Mouse (Mus musculus) erythroblast, embryonic 14.5 days (primary cell): ENCODE results near the gene Galr3. TPM values are rescaled to one million over a fixed set of nuclear protein-coding genes. Genes with fewer than 3 reads are reported as not detected.

Experiments used
- H3K27me3 ChIP-seq: 2 replicates; pipeline ENCODE4 v1.6.1; 2012; ENCODE audit warnings: inconsistent platforms; ENCODE audit not compliant: control insufficient read depth
- H3K36me3 ChIP-seq: 2 replicates; pipeline ENCODE4 v1.6.1; 2012; ENCODE audit warnings: mild to moderate bottlenecking, inconsistent platforms; ENCODE audit not compliant: control insufficient read depth
- H3K4me1 ChIP-seq: 2 replicates; pipeline ENCODE4 v1.6.1; 2012; ENCODE audit warnings: inconsistent platforms; ENCODE audit not compliant: control insufficient read depth
- H3K4me3 ChIP-seq: replicated peaks from 2 replicates; pipeline ENCODE3; 2012; ENCODE audit warnings: moderate library complexity, mild to moderate bottlenecking, inconsistent platforms
- H3K9me3 ChIP-seq: 2 replicates; pipeline ENCODE4 v1.6.1; 2012; ENCODE audit warnings: low read length, inconsistent platforms, mixed read lengths; ENCODE audit not compliant: control insufficient read depth
- GATA1 ChIP-seq: IDR thresholded peaks from 2 replicates; pipeline ENCODE4 v1.6.1; 2012; ENCODE audit warnings: low read length, inconsistent platforms, mixed read lengths
- TAL1 ChIP-seq: IDR thresholded peaks from 3 replicates; pipeline ENCODE4 v1.6.1; 2012; ENCODE audit warnings: low read length, inconsistent platforms, mixed read lengths
- polyA plus RNA-seq: library from polyadenylated mRNA; stranded (reverse); fragments of >175 nt; gene quantifications from 2 replicates; pipeline ENCODE4 v1.2.3, GENCODE M21; 2012

Gene Galr3
- polyA plus RNA-seq, 1 experiment: not detected

DNA sequence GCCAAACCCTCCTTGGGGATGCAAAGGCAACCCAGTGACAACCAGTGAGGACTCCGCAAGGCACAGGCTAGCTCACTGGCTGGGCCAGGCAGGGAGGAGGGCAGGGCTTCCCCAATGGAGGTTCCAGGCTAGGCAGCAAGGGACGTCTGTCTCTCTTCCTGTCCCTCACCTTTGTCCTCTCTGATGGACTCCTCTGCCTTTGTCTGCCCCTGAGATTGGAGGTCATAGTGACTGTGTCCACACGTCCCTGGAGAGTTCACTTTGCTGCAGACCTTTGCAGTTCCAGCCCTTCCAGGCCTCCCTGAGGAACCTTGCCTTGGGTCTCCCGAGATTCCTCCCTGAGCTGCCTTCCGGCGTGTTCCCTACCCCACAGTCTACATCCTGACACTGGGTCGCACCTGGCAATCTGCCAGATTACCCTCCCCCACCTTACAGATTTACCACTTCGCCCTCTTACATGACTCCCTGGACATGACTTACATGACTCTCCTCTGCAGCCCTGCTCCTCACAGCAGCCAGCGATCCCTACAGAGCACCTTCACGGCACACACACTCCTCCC lies 18.9 kb upstream of the Galr3 start:
- Histone ChIP-seq H3K4me1 (peaks cover 6% of the 10 kb centered on the region), H3K9me3 (peaks cover 3% of the 10 kb centered on the region; the same call in 1 of the 2 replicates), H3K4me3 (no peak overlapping the region), H3K27me3 (peaks cover 51% of the 10 kb centered on the region), H3K36me3 (no peaks in the 10 kb centered on the region)
- no peak for TF ChIP-seq TAL1
- no peak for TF ChIP-seq GATA1

DNA sequence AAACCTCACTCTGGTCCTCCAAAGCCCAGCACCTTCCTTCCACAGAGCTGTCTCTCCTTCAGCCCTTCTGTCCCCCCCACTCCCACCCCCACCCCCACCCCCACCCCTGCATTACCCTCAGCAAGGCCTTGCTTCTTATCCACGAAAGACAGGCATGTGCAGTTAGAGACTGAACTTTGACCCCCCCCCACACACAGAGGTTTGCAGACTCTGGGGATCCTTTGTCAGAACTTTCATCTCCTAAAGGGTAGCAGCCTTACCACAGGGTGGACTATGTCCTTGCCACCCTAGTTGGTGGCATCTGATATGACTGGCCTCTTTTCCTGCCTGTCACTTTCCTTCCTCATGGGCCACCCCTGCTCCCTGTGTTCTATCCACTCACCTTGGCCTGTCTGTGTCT lies 18.3 kb upstream of the Galr3 start:
- Histone ChIP-seq H3K4me3 (no peak overlapping the region), H3K9me3 (peaks cover 5% of the 10 kb centered on the region; the same call in 1 of the 2 replicates), H3K4me1 (peaks cover 12% of the 10 kb centered on the region), H3K36me3 (no peaks in the 10 kb centered on the region), H3K27me3 (peaks cover 57% of the 10 kb centered on the region)
- no peak for TF ChIP-seq GATA1
- TF ChIP-seq TAL1: no peak

DNA sequence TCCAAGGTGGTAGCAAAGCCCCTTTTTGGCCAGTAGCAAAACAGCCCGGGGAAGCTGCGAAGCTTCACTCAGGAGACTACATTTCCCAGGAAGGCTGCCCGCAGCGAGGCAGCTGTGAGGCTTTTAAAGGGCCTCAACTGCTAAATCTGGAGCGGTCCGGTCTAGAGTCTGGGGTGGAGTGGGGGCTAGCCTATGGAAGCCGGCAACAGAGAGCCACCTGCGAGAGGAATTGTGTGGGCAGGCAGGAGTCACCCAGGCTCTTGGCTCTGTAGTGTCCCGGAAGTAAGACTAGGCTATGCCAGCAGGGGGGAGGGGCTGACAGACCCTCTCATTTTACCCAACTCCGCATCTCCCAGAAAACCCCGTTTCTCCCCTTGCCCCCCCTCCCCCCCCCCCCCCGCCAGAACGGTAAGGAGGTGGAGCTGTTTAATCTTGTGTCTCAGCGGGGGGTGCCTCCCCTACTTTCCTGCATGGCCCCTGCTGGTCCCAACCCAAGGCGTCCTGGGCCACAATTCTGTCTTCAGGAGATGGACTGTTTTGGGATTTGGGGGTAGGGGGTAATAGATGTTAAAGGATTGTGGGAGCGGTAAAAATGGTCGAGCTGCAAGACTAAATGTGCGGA lies 15.9 kb upstream of the Galr3 start:
- no peak for TF ChIP-seq TAL1
- TF ChIP-seq GATA1: no peak
- Histone ChIP-seq H3K36me3 (no peaks in the 10 kb centered on the region), H3K9me3 (peaks cover 15% of the 10 kb centered on the region; the same call in 1 of the 2 replicates), H3K4me3 (no peak overlapping the region), H3K27me3 (peaks cover 82% of the 10 kb centered on the region), H3K4me1 (peaks cover 34% of the 10 kb centered on the region)

DNA sequence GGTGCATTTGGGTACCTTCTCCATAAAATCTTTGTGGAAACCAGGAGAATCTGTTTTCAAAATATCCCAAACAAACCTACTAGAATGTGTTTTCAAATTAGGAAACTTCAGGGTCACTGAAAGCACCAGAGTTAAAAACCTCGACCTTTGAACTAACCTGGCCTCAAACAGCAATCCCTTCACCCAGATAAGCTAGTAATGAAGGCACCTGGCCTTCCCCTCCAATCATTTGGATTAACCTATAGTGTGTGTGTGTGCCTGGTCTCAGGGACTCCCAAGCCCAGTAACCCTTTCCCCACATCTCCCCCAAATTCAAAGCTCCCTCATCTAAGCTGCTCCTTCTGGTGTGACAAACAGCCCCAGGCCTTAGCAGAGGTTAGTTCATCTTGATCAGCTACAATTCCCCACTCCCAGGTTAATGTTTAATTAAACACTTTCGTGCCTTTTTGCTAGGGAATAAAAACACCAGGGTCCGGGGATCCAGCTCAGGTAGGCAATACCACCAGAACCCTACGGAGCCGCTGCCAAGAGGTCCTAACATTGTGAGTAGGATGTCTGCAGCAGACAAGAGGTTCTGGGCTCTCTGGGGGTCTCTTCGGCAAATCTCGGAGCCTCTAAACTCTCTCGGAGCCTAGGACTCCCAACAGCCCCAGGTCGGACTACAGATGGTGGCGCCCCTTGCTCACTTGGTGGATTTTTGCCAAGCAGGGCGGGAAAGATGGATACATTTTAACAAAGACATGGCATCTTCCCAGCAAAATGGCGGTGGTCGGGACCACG lies 15.0 kb upstream of the Galr3 start:
- Histone ChIP-seq H3K9me3 (peaks cover 17% of the 10 kb centered on the region; the same call in 1 of the 2 replicates), H3K4me1 (peaks cover 39% of the 10 kb centered on the region), H3K27me3 (peaks cover 91% of the 10 kb centered on the region), H3K4me3 (peak overlapping the region; percentile 67), H3K36me3 (no peaks in the 10 kb centered on the region)
- TF ChIP-seq GATA1 (no peak), TAL1 (no peak)

DNA sequence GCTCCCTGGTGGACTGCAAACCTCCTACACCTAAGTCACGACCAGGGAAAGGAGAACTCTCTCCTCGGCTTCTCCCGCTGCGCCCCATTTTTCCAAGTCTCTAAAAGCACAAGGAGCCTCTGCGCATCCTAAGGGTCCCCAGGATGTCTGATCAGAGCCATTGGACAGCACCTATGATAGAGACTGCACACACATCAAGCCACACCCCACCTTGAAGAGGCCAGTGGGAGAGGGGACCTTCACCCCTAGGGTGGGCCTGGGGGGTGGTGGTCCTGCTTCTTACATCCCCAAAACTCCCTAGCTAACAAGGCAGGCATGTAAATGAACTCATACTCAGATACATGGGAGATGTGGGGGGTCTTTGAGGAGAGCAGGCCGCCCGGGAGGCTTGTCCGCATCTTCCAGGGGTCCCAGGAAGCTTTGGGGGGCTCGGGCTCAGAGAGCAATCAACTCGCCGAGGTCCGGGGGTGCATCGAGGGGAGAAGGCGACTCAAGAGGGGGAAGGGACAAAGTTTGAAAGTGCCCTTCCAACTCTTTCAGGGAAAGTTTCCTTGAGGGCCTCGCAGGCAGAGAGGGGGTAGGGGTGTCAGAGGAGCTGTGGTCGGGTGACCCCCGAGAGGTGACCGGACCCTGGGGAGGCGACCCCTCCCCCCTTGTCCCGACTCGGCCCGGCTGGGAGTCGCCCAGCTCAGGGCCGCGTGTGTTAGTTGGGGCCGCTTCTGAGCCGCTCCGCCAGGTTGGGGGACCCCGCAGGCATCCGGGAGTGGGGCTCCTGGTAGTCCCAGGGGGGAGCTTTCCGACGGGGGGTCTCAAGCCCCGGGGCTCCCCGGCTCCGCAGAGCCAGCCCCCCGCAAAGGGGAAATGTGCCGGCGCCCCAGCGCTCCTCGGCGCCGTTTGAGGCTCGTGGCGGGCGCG lies 14.1 kb upstream of the Galr3 start:
- peaks cover 94% of the 10 kb centered on the region for H3K27me3 ChIP-seq
- H3K9me3 ChIP-seq: peaks cover 17% of the 10 kb centered on the region; the same call in 1 of the 2 replicates
- no peaks in the 10 kb centered on the region for H3K36me3 ChIP-seq
- peaks cover 39% of the 10 kb centered on the region for H3K4me1 ChIP-seq
- TF ChIP-seq GATA1 (no peak), TAL1 (no peak)
- H3K4me3 ChIP-seq: peak overlapping the region; percentile 67

DNA sequence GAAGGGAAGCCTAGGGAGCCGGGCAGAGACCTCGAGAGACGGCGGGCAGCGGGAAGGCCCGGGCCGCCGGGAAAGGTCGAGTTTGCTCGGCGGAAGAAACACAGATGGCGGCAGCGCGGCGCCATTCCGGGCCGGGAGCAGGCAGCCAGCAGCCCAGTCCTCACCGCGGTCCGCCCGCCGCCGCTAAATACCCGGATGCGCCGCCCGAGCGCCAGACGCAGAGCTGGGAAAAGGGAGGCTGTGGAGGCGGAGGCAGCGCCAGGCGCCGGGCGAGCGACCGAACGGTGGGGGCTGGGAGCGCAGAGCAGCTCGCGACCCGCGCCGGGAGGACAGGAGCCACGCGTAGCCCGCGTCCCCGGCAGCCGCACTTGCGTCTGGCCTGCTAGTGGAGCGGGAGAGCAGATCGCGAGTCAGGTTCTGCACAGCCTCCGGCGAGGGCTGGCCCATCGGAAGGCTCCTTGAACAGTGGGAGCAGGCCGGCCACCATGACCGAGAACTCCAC lies 13.4 kb upstream of the Galr3 start, which contains the start of gene H1f0:
H1f0 (plus strand) TSS at position 214 of the 502 bp plus-strand sequence.
- no peaks in the 10 kb centered on the region for H3K36me3 ChIP-seq
- H3K9me3 ChIP-seq: peaks cover 17% of the 10 kb centered on the region; the same call in 1 of the 2 replicates
- no peak for TF ChIP-seq GATA1
- no peak for TF ChIP-seq TAL1
- peak within 1 kb of the TSS; percentile 67 for H3K4me3 ChIP-seq
- H3K4me1 ChIP-seq: peaks cover 39% of the 10 kb centered on the region
- H3K27me3 ChIP-seq: peaks cover 90% of the 10 kb centered on the region

DNA sequence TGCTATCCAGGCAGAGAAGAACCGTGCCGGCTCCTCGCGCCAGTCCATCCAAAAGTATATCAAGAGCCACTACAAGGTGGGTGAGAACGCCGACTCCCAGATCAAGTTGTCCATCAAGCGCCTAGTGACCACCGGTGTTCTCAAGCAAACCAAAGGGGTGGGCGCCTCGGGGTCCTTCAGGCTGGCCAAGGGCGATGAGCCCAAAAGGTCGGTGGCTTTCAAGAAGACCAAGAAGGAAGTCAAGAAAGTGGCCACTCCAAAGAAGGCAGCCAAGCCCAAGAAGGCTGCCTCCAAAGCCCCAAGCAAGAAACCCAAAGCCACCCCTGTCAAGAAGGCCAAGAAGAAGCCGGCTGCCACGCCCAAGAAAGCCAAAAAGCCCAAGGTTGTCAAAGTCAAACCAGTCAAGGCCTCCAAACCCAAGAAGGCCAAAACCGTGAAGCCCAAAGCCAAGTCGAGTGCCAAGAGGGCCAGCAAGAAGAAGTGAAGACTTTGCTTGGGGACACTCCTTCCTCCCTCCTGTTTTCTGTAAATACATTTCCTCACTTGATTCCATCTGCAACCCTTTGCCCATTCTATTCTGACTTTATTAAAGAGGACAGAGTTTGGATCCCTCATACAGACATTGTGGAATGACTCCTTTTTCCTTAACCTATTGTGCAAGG lies 12.7 kb upstream of the Galr3 start:
- peaks cover 39% of the 10 kb centered on the region for H3K4me1 ChIP-seq

More for the DNA sequence above, 12.7 kb upstream of the Galr3 start:
- no peaks in the 10 kb centered on the region for H3K36me3 ChIP-seq
- H3K27me3 ChIP-seq: peaks cover 87% of the 10 kb centered on the region
- no peak for TF ChIP-seq GATA1
- no peak for TF ChIP-seq TAL1
- H3K9me3 ChIP-seq: peaks cover 17% of the 10 kb centered on the region; the same call in 1 of the 2 replicates
- peak overlapping the region; percentile 67 for H3K4me3 ChIP-seq
